Mouse (Mus musculus) stomach, postnatal 0 days (tissue): ENCODE measurements around the gene Dlgap1. TPM values are rescaled to one million over a fixed set of nuclear protein-coding genes. Genes with fewer than 3 reads are reported as not detected.

ENCODE experiments used
- ATAC-seq: fragments of 200-750 bp; cut with Nextera tagmentation; 2 replicates; pipeline ENCODE4 v1.8.0; 2017; ENCODE audit not compliant: low FRiP score, low TSS enrichment
- DNase-seq: peaks from one replicate; pipeline ENCODE4 v3.0.0-alpha.2; 2016; ENCODE audit warnings: low spot score
- H3K27ac ChIP-seq: fragments of 300-500 bp; sonication (generic); replicated peaks from 2 replicates; pipeline ENCODE4 v1.5.1; 2014; ENCODE audit warnings: mild to moderate bottlenecking, control low read depth
- H3K27me3 ChIP-seq: fragments of 300-500 bp; sonication (generic); 2 replicates; pipeline ENCODE4 v1.6.1; 2014; ENCODE audit warnings: low read length; ENCODE audit not compliant: control insufficient read depth, insufficient read depth
- H3K36me3 ChIP-seq: fragments of 300-500 bp; sonication (generic); 2 replicates; pipeline ENCODE4 v1.6.1; 2014; ENCODE audit warnings: low read length, mixed read lengths; ENCODE audit not compliant: control insufficient read depth, insufficient read depth
- H3K4me1 ChIP-seq: fragments of 300-500 bp; sonication (generic); replicated peaks from 2 replicates; pipeline ENCODE4 v1.6.1; 2014; ENCODE audit warnings: antibody characterized with exemption; ENCODE audit not compliant: control insufficient read depth, insufficient read depth
- H3K4me2 ChIP-seq: fragments of 300-500 bp; sonication (generic); replicated peaks from 2 replicates; pipeline ENCODE4 v1.6.1; 2014; ENCODE audit warnings: low read depth, mild to moderate bottlenecking, control low read depth, moderate library complexity
- H3K4me3 ChIP-seq: fragments of 300-500 bp; sonication (generic); 2 replicates; pipeline ENCODE4 v1.5.1; 2014; ENCODE audit warnings: low read depth, low read length, control low read depth
- H3K9ac ChIP-seq: fragments of 300-500 bp; sonication (generic); 2 replicates; pipeline ENCODE4 v1.6.1; 2014; ENCODE audit warnings: mild to moderate bottlenecking, low read length, control low read depth, mixed read lengths
- H3K9me3 ChIP-seq: fragments of 300-500 bp; sonication (generic); 2 replicates; pipeline ENCODE4 v1.6.1; 2016; ENCODE audit warnings: low read length; ENCODE audit not compliant: control insufficient read depth
- CTCF ChIP-seq: IDR thresholded peaks from 2 replicates; pipeline ENCODE4 v1.5.1; 2016; ENCODE audit warnings: antibody characterized with exemption, low read depth, mild to moderate bottlenecking, moderate library complexity
- EP300 ChIP-seq: optimal IDR thresholded peaks from 2 replicates; pipeline ENCODE3; 2016; ENCODE audit warnings: antibody characterized with exemption
- WGBS: fragments of 180-500 bp; shearing (Covaris S2); extraction: QIAGEN DNeasy Blood & Tissue Kit; methylation state at CpG from one replicate; pipeline ENCODE4 v1.1.7; 2014; 5-methylcytosine and 5-hydroxymethylcytosine counted together
- polyA plus RNA-seq: library from polyadenylated mRNA; unstranded; fragments of >200 nt; fragmentation: Nextera tagmentation; extraction: Ambion mirVana; gene quantifications from 2 replicates; pipeline ENCODE4 v1.2.1, GENCODE M21; 2015

Dlgap1 gene
- polyA plus RNA-seq, 1 experiment from 2014 or later: 1.6 TPM

DNA sequence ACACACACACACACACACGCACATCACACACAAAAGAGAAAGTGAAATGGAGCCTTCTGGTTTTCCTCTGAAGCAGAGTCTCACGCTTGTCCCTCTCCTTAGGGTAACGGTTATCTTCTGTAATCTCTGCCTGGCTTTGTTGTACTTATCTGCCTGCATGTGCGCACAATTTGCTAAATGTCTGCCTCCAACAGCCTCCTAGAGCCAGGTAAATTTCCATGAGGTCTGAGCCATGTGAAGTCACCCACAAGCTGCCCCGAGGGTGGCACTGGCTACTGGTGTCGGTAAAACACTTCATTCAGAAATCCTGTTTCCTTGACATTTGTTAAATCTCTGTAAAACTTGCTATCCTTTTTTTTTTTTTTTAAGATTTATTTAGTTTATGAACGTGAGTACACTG, 869.2 kb downstream of the Dlgap1 start:
- DNase-seq: no peak

DNA sequence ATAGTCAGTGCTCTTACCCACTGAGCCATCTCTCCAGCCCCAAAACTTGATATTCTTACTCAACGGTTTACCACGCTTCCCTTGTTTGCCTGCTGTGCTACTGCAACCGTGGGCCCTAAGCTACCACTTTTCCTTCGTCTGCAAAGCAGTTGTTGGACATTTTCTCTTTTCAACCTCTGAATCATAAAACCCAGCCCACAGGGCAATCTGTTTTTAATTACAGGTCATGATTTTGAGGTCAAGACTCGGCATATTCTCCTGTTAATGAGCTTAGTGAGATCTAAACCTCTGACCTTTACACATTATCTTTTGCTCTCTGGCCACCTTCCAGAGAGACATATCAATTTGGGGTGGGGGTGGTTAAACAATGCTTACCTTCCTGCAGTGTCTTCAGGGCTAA, 869.7 kb downstream of the Dlgap1 start:
- DNase-seq (no peak), ATAC-seq (no peak)
- H3K4me2 ChIP-seq: no peak overlapping the region
- peaks cover 5% of the 10 kb centered on the region; the same call in 1 of the 2 replicates for H3K36me3 ChIP-seq
- H3K27ac ChIP-seq: no peak overlapping the region
- TF ChIP-seq EP300 (no peak), CTCF (no peak)
- peaks cover 3% of the 10 kb centered on the region; the same call in 1 of the 2 replicates for H3K4me1 ChIP-seq
- H3K9ac ChIP-seq: no peak overlapping the region
- no peaks in the 10 kb centered on the region for H3K27me3 ChIP-seq
- no peaks in the 10 kb centered on the region for H3K9me3 ChIP-seq
- 75% methylated on average over 5 of the region's 5 CpGs for WGBS
- no peak overlapping the region for H3K4me3 ChIP-seq

More for the DNA sequence above, 869.2 kb downstream of the Dlgap1 start:
- no peak overlapping the region for H3K9ac ChIP-seq
- H3K4me2 ChIP-seq: no peak overlapping the region
- H3K36me3 ChIP-seq: 0 out of 2 replicates have a peak, but pooled peaks cover 1% of the 10 kb centered on the region
- 0 out of 2 replicates have a peak overlapping the region, but pooled peaks have one; percentile 6 for H3K27ac ChIP-seq
- no peak overlapping the region for H3K4me3 ChIP-seq
- WGBS: 61% methylated on average over 7 of the region's 7 CpGs
- TF ChIP-seq CTCF: no peak
- TF ChIP-seq EP300: no peak
- no peaks in the 10 kb centered on the region for H3K27me3 ChIP-seq
- ATAC-seq: no peak
- no peaks in the 10 kb centered on the region for H3K9me3 ChIP-seq
- H3K4me1 ChIP-seq: peaks cover 3% of the 10 kb centered on the region; the same call in 1 of the 2 replicates

DNA sequence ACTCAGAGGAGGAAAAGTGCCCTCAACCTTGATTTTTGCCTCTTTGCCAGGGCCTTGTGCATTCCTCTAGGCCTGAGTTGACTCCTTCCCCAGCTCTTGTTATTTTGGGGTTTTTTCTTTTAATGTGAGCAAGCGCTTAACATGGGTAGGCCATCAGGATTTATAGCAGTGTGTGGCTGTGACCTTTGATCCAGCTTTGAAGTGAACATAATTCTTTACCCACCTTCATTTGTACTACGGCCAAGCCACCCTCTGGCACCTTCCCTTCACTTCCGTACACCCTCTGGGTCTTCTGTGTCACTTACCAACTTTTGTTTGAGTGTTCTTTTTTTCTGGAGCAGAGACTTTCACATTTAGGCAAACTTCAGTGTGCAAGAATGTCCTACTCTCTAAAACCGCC, 874.4 kb downstream of the Dlgap1 start:
- TF ChIP-seq EP300 (no peak), CTCF (no peak)
- ATAC-seq: no peak
- Histone ChIP-seq H3K4me2 (no peak overlapping the region), H3K9ac (no peak overlapping the region), H3K4me3 (no peak overlapping the region), H3K4me1 (peaks cover 4% of the 10 kb centered on the region), H3K9me3 (no peaks in the 10 kb centered on the region), H3K36me3 (peaks cover 16% of the 10 kb centered on the region; the same call in 1 of the 2 replicates), H3K27me3 (no peaks in the 10 kb centered on the region), H3K27ac (peak overlapping the region; percentile 58; the same call in 1 of the 2 replicates)
- no peak for DNase-seq
- 54% methylated on average over 4 of the region's 4 CpGs for WGBS

DNA sequence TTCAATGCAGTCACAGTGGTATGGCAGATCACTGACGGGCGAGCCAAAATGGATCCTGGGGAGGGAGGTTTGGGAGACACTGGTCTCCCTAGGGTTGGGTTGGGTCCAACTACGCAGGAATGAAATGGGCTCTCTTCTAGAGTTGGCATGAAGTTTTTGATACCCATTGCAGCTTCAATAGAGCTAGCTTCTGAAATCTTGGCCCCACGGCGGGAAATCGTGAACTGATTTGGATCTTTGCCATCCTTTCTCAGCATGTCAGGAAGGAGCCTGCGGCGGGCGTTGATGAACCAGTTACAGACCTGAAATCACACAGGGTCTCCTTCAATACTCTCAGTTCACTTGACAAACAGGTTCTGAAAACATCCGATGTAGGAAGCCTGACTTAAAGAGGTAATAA, 876.1 kb downstream of the Dlgap1 start:
- ATAC-seq: no peak
- H3K4me2 ChIP-seq: 0 out of 2 replicates have a peak overlapping the region, but pooled peaks have one; percentile 8
- no peaks in the 10 kb centered on the region for H3K9me3 ChIP-seq
- H3K4me3 ChIP-seq: no peak overlapping the region
- peaks cover 4% of the 10 kb centered on the region for H3K4me1 ChIP-seq
- H3K27ac ChIP-seq: peak overlapping the region; percentile 81
- no peak overlapping the region for H3K9ac ChIP-seq
- H3K27me3 ChIP-seq: no peaks in the 10 kb centered on the region
- peaks cover 16% of the 10 kb centered on the region; the same call in 1 of the 2 replicates for H3K36me3 ChIP-seq
- DNase-seq: no peak
- 40% methylated on average over 10 of the region's 10 CpGs for WGBS
- TF ChIP-seq EP300 (no peak), CTCF (no peak)

DNA sequence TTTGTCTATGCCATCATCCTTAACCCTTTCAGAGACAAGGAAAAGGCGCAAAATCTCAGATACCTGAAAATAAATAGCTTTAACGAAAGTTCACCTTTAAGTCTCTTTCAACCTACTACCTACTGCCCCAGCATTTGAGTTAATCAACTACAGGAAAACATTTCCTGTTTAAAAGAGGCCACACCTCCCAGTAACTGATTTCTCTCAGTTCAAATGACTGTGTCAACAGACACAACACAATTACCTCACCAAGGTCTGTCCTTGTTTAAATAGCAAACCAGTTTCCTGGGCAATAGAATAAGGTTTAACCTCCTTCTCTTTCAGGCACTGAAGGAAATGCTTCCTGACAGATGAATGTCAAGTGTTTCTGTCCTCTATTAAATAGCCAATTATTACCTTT, 876.7 kb downstream of the Dlgap1 start:
- no peak overlapping the region for H3K9ac ChIP-seq
- peaks cover 4% of the 10 kb centered on the region for H3K4me1 ChIP-seq
- no peak for DNase-seq
- H3K4me3 ChIP-seq: no peak overlapping the region
- H3K9me3 ChIP-seq: no peaks in the 10 kb centered on the region
- H3K27me3 ChIP-seq: no peaks in the 10 kb centered on the region
- peak; percentile 74 for ATAC-seq
- TF ChIP-seq EP300: no peak
- no peak for TF ChIP-seq CTCF
- WGBS: 61% methylated on average over 2 of the region's 2 CpGs
- 0 out of 2 replicates have a peak overlapping the region, but pooled peaks have one; percentile 8 for H3K4me2 ChIP-seq
- peaks cover 16% of the 10 kb centered on the region; the same call in 1 of the 2 replicates for H3K36me3 ChIP-seq
- H3K27ac ChIP-seq: peak overlapping the region; percentile 81

DNA sequence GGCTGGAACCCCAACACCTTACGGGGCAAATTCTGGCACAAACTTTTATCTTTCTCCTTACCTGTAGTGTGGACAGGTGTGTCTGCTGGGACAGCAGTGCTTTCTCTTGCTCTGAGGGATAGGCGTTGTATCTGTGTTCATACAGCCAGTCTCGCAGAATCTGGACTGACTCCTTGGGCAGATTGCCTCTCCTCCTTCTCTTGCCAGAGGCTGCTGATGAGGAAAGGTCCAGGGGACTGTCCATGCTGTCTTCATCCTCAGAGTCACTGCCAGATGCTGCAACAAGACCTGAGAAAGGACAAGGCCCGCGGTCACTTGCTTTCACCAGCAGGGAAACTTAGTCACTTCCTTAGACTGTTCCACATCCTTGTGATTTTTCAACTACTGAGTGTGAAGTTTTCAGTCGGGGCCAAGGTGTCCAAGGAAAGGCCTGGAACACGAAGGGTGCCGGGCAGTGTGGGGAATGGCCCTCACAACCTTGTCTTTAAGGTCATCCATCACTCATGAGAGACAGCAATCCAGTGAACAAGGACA, 877.3 kb downstream of the Dlgap1 start:
- Histone ChIP-seq H3K9ac (peak overlapping the region; percentile 43; the same call in 1 of the 2 replicates), H3K4me2 (no peak overlapping the region), H3K4me3 (no peak overlapping the region), H3K27ac (peak overlapping the region; percentile 78), H3K9me3 (no peaks in the 10 kb centered on the region), H3K4me1 (peaks cover 4% of the 10 kb centered on the region), H3K27me3 (no peaks in the 10 kb centered on the region), H3K36me3 (peaks cover 16% of the 10 kb centered on the region; the same call in 1 of the 2 replicates)
- TF ChIP-seq EP300: no peak
- TF ChIP-seq CTCF: no peak
- DNase-seq: peak; percentile 38
- peak; percentile 6; the same call in 1 of the 2 replicates for ATAC-seq
- 47% methylated on average over 8 of the region's 8 CpGs for WGBS
